8 mouse cellular contexts compared by ENCODE assay signal in the genomic region with DNA sequence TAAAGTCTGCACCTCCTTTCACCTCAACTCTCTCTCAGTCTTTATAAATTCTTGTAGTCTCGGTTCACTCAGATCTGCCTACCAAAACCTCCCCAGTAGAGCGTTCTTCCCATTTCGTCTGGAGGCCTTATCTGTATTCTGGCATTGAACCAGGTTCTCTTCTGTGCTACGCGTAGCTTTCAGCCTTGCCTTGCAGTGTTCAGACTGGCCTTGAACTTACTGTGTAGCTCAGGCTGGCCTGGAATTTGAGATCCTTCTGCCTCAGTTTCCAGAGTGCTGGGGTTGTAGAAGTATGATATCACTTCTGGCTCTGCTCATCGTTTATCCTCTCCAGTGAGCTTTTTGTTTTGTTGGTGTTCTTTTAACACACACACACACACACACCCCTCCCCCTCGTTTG. TPM values are rescaled to one million over a fixed set of nuclear protein-coding genes. Genes with fewer than 3 reads are reported as not detected.
DNase-seq lines count a peak whose midpoint lies in the region; ATAC-seq and TF ChIP-seq lines count a peak whose summit lies in the region.

No protein-coding gene starts in this region.

- no peak for ATAC-seq in lung, embryonic 14.5 days (ENCODE audit: insufficient read depth)
- no peak for ATAC-seq in hindbrain, embryonic 16.5 days
- ATAC-seq in monocyte, adult 5-6 weeks (replicated peaks; ENCODE audit: insufficient number of reproducible peaks, low FRiP score, low TSS enrichment, poor library complexity, severe bottlenecking), result no peak

- H3K4me2 ChIP-seq in lung, embryonic 14.5 days, result peak overlapping the region; percentile 87
- H3K4me2 ChIP-seq in hindbrain, embryonic 16.5 days (ENCODE audit: low read length), result peak overlapping the region; percentile 69
- peak overlapping the region; percentile 79 for H3K4me2 ChIP-seq in myocyte (ENCODE audit: low read depth)

- peak overlapping the region; percentile 66 for H3K9ac ChIP-seq in lung, embryonic 14.5 days
- H3K9ac ChIP-seq in hindbrain, embryonic 16.5 days (ENCODE audit: low read depth, low read length), result peak overlapping the region; percentile 85; the same call in 1 of the 2 replicates

- 8% methylated on average over 7 of the region's 7 CpGs for WGBS in lung, embryonic 14.5 days
- WGBS in hindbrain, embryonic 16.5 days, result 14% methylated on average over 7 of the region's 7 CpGs

- peaks cover 8% of the 10 kb centered on the region for H3K4me1 ChIP-seq in lung, embryonic 14.5 days (ENCODE audit: insufficient read depth)
- peaks cover 6% of the 10 kb centered on the region; the same call in 1 of the 2 replicates for H3K4me1 ChIP-seq in cortical plate, adult 2 months (ENCODE audit: control insufficient read depth, insufficient read depth, low read length)
- peaks cover 11% of the 10 kb centered on the region for H3K4me1 ChIP-seq in hindbrain, embryonic 16.5 days (ENCODE audit: control insufficient read depth, insufficient read depth, low read depth, low read length)

- no peak for TF ChIP-seq CTCF in lung, embryonic 14.5 days (IDR thresholded peaks at IDR 0.05; ENCODE audit: low read depth)
- no peak for TF ChIP-seq CTCF in cortical plate, adult 2 months (IDR thresholded peaks at IDR 0.05; ENCODE audit: extremely low read depth, insufficient read depth, low read length)

- TF ChIP-seq POLR2A in cortical plate, adult 2 months (IDR thresholded peaks at IDR 0.05; ENCODE audit: extremely low read depth, insufficient read depth, low read length), result no peak
- TF ChIP-seq POLR2A in myocyte (IDR thresholded peaks at IDR 0.05; ENCODE audit: insufficient read length, low read depth), result no peak

- H3K9me3 ChIP-seq in lung, embryonic 14.5 days (ENCODE audit: low read depth, low read length), result no peaks in the 10 kb centered on the region
- no peaks in the 10 kb centered on the region for H3K9me3 ChIP-seq in hindbrain, embryonic 16.5 days (ENCODE audit: control insufficient read depth, low read length)

- DNase-seq in lung, embryonic 14.5 days, result peak; percentile 68
- no peak for DNase-seq in lung, postnatal 25 days (ENCODE audit: low spot score)
- DNase-seq in right cerebral cortex, postnatal 25 days, result no peak
- no peak for DNase-seq in frontal cortex, postnatal 25 days (ENCODE audit: low spot score in 2 of 2)

- H3K79me2 ChIP-seq in myocyte (ENCODE audit: control insufficient read depth, insufficient read depth), result peaks cover 13% of the 10 kb centered on the region

- no peaks in the 10 kb centered on the region for H3K27me3 ChIP-seq in lung, embryonic 14.5 days (ENCODE audit: insufficient read depth, low read length)
- no peaks in the 10 kb centered on the region for H3K27me3 ChIP-seq in hindbrain, embryonic 16.5 days (replicated peaks; ENCODE audit: control insufficient read depth, insufficient read depth, low read length)
- no peaks in the 10 kb centered on the region for H3K27me3 ChIP-seq in myocyte (ENCODE audit: control insufficient read depth, insufficient read depth, insufficient read length)

- H3K27ac ChIP-seq in lung, embryonic 14.5 days (ENCODE audit: low read depth), result no peak overlapping the region
- H3K27ac ChIP-seq in cortical plate, adult 2 months (ENCODE audit: insufficient read depth, low read length), result no peak overlapping the region
- H3K27ac ChIP-seq in hindbrain, embryonic 16.5 days (ENCODE audit: low read depth, low read length), result no peak overlapping the region

- H3K4me3 ChIP-seq in lung, embryonic 14.5 days (ENCODE audit: low read depth, low read length), result peak overlapping the region; percentile 76
- peak overlapping the region; percentile 67 for H3K4me3 ChIP-seq in cortical plate, adult 2 months (ENCODE audit: insufficient read depth, low read length)
- H3K4me3 ChIP-seq in hindbrain, embryonic 16.5 days (ENCODE audit: low read length), result peak overlapping the region; percentile 77
- H3K4me3 ChIP-seq in myocyte, result peak overlapping the region; percentile 25

- peaks cover 33% of the 10 kb centered on the region for H3K36me3 ChIP-seq in lung, embryonic 14.5 days (ENCODE audit: insufficient read depth)
- peaks cover 16% of the 10 kb centered on the region for H3K36me3 ChIP-seq in hindbrain, embryonic 16.5 days (ENCODE audit: control insufficient read depth, insufficient read depth, low read length)
- peaks cover 22% of the 10 kb centered on the region for H3K36me3 ChIP-seq in myocyte (ENCODE audit: control insufficient read depth, insufficient read depth)

- peak overlapping the region; percentile 33 for H3ac ChIP-seq in myocyte (ENCODE audit: control insufficient read depth, insufficient read length)

TF ChIP-seq in myocyte, 11 proteins besides CTCF, POLR2A, EP300 and RAD21:
- no peak for TF ChIP-seq SRF (IDR thresholded peaks at IDR 0.05; ENCODE audit: control insufficient read depth, insufficient read length, low read depth)

RNA-seq across cellular contexts. Expression of gene Lmln, which starts 0.9 kb away (rescaled TPM):
- polyA plus RNA-seq in lung, embryonic 14.5 days (2014; fragmentation: Nextera tagmentation; extraction: Ambion mirVana), result 3.5 and 3.8 TPM in 2 replicates
- 7.9 and 11.4 TPM in 2 replicates for polyA plus RNA-seq in cortical plate, adult 2 months (2012; rRNA removed)
- polyA plus RNA-seq in hindbrain, embryonic 16.5 days (2015; fragmentation: Nextera tagmentation; extraction: Ambion mirVana), result 3.2 and 4.1 TPM in 2 replicates
- polyA plus RNA-seq in myocyte (2012; fragmentation: generic; extraction: Trizol), result 0.78 TPM
- total RNA-seq in monocyte, adult 5-6 weeks (2017), result 0.21 to 0.57 TPM (median 0.39 TPM) in 3 replicates

RNA-seq across cellular contexts. Expression of gene Rpl35a, which starts 7.0 kb away (rescaled TPM):
- polyA plus RNA-seq in lung, embryonic 14.5 days (2014; fragmentation: Nextera tagmentation; extraction: Ambion mirVana), result 1,015 and 1,080 TPM in 2 replicates
- 772 and 780 TPM in 2 replicates for polyA plus RNA-seq in cortical plate, adult 2 months (2012; rRNA removed)
- 370 and 392 TPM in 2 replicates for polyA plus RNA-seq in hindbrain, embryonic 16.5 days (2015; fragmentation: Nextera tagmentation; extraction: Ambion mirVana)
- polyA plus RNA-seq in myocyte (2012; fragmentation: generic; extraction: Trizol), result 2,314 TPM
- total RNA-seq in monocyte, adult 5-6 weeks (2017), result 1,318 to 2,339 TPM (median 2,031 TPM) in 3 replicates

RNA-seq across cellular contexts. Expression of gene Iqcg, which starts 7.2 kb away (rescaled TPM):
- 2.6 TPM in 2 replicates for polyA plus RNA-seq in lung, embryonic 14.5 days (2014; fragmentation: Nextera tagmentation; extraction: Ambion mirVana)
- 1.6 and 3.2 TPM in 2 replicates for polyA plus RNA-seq in cortical plate, adult 2 months (2012; rRNA removed)
- 7.5 and 7.9 TPM in 2 replicates for polyA plus RNA-seq in hindbrain, embryonic 16.5 days (2015; fragmentation: Nextera tagmentation; extraction: Ambion mirVana)
- 0.80 TPM for polyA plus RNA-seq in myocyte (2012; fragmentation: generic; extraction: Trizol)
- total RNA-seq in monocyte, adult 5-6 weeks (2017), result 0.78 to 0.96 TPM (median 0.86 TPM) in 3 replicates

Comparison
In these comparisons a context has a peak if more than half of its experiments do, and no peak if none do; other contexts are left out.
1. H3K4me3 ChIP-seq: peak in every context shown above with its lines; median percentile 77 in hindbrain, embryonic 16.5 days; 76 in lung, embryonic 14.5 days; 67 in cortical plate, adult 2 months; 25 in myocyte.